Mouse (Mus musculus) forebrain, embryonic 12.5 days (tissue): ENCODE measurements at regions not wholly inside any gene's neighbourhood (a gene's known extent, or its start where the extent isn't known, plus 50 kb on each side); places are given as distances from the start of the nearest gene placed in this dataset.

Experiments
- ATAC-seq: fragments of 200-750 bp; cut with Nextera tagmentation; 2 replicates; pipeline ENCODE4 v1.8.0; 2017; ENCODE audit warnings: moderate TSS enrichment; ENCODE audit not compliant: low FRiP score
- H3K27ac ChIP-seq: fragments of 300-500 bp; sonication (generic); 2 replicates; pipeline ENCODE4 v1.5.1; 2016; ENCODE audit warnings: mild to moderate bottlenecking
- H3K27me3 ChIP-seq: fragments of 300-500 bp; sonication (generic); 2 replicates; pipeline ENCODE4 v1.6.1; 2016; ENCODE audit warnings: mild to moderate bottlenecking
- H3K36me3 ChIP-seq: fragments of 300-500 bp; sonication (generic); replicated peaks from 2 replicates; pipeline ENCODE4 v1.6.1; 2016; ENCODE audit warnings: mild to moderate bottlenecking
- H3K4me1 ChIP-seq: fragments of 300-500 bp; sonication (generic); 2 replicates; pipeline ENCODE4 v1.6.1; 2016
- H3K4me2 ChIP-seq: fragments of 300-500 bp; sonication (generic); 2 replicates; pipeline ENCODE4 v1.6.1; 2016; ENCODE audit warnings: mild to moderate bottlenecking, moderate library complexity
- H3K4me3 ChIP-seq: fragments of 300-500 bp; sonication (generic); replicated peaks from 2 replicates; pipeline ENCODE4 v1.5.1; 2016; ENCODE audit warnings: mild to moderate bottlenecking
- H3K9ac ChIP-seq: fragments of 300-500 bp; sonication (generic); 2 replicates; pipeline ENCODE4 v1.6.1; 2016; ENCODE audit warnings: mild to moderate bottlenecking
- H3K9me3 ChIP-seq: fragments of 300-500 bp; sonication (generic); 2 replicates; pipeline ENCODE4 v1.6.1; 2016
- whole genome bisulfite sequencing: fragments of 180-500 bp; shearing (Covaris S2); methylation state at CpG from one replicate; pipeline ENCODE4 v1.1.7; 2016; 5-methylcytosine and 5-hydroxymethylcytosine counted together

DNA sequence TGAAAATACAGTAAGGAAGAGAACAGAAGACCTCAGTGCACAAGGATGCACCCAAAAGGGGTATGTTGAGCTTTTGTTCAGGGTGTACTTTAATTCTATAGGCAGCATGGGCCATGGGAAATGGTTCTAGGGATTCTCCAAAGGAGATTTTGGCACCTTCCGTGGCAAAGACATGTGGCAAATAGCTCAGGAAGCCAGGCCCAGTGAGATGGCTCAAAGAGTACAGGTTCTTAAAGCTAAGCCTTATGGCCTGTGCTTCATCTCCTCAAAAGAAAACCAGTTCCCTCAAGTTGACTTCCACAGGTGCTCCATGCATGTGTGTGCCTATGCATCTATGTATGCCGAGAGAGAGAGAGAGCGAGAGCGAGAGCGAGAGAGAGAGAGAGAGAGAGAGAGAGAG, 112.1 kb downstream of the 3110018I06Rik start:
- no peak overlapping the region for H3K9ac ChIP-seq
- WGBS: 87% methylated on average over 5 of the region's 5 CpGs
- no peak overlapping the region for H3K4me2 ChIP-seq
- no peak overlapping the region for H3K4me3 ChIP-seq
- no peak for ATAC-seq
- no peaks in the 10 kb centered on the region for H3K36me3 ChIP-seq
- no peak overlapping the region for H3K27ac ChIP-seq
- no peaks in the 10 kb centered on the region for H3K27me3 ChIP-seq
- no peaks in the 10 kb centered on the region for H3K4me1 ChIP-seq
- no peaks in the 10 kb centered on the region for H3K9me3 ChIP-seq

DNA sequence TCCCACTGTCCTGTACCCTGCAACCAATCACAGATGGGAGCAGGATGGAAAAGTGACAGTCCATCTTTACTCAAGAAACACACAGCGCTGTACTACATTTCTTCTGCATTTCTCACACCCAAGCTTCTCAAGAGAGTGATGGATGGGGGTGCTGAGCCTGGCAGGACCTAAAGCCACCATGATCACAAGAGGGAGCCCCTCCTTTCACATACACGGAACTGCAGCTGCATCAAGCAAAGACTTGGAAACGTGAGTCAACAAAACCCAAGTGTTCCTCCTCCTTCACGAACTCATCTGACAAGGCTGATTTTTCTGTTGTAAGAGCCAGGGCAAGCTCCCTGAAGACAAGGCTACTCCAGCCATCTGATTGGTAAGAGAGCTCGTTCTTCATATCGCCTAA, 120.5 kb downstream of the 3110018I06Rik start:
- Histone ChIP-seq H3K4me1 (no peaks in the 10 kb centered on the region), H3K27ac (no peak overlapping the region), H3K4me3 (no peak overlapping the region), H3K27me3 (no peaks in the 10 kb centered on the region), H3K9me3 (no peaks in the 10 kb centered on the region), H3K36me3 (no peaks in the 10 kb centered on the region), H3K9ac (no peak overlapping the region), H3K4me2 (no peak overlapping the region)
- 80% methylated on average over 6 of the region's 6 CpGs for WGBS
- ATAC-seq: no peak

DNA sequence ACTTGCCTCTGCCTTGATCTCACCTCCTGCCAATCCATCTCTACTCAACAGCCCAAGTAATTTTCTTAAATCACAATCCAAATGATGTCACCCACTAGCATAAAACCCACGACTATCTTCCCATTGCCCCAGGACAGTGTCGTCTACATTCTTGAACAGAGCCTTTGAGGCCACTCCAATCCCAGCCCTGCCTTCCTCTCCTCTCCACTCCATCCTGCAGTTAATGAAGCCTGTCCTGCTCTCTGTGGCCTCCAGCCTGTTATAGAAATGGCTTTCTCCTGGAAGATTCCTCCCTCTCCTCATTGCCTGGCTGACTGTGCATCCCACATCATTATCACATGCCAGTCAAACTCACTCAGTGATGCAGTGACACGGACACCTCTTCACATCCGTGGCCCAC, 121.6 kb downstream of the 3110018I06Rik start:
- Histone ChIP-seq H3K9ac (no peak overlapping the region), H3K27ac (no peak overlapping the region), H3K4me1 (no peaks in the 10 kb centered on the region), H3K4me3 (no peak overlapping the region), H3K27me3 (no peaks in the 10 kb centered on the region), H3K4me2 (no peak overlapping the region), H3K9me3 (no peaks in the 10 kb centered on the region), H3K36me3 (no peaks in the 10 kb centered on the region)
- no peak for ATAC-seq
- 83% methylated on average over 4 of the region's 4 CpGs for whole genome bisulfite sequencing

DNA sequence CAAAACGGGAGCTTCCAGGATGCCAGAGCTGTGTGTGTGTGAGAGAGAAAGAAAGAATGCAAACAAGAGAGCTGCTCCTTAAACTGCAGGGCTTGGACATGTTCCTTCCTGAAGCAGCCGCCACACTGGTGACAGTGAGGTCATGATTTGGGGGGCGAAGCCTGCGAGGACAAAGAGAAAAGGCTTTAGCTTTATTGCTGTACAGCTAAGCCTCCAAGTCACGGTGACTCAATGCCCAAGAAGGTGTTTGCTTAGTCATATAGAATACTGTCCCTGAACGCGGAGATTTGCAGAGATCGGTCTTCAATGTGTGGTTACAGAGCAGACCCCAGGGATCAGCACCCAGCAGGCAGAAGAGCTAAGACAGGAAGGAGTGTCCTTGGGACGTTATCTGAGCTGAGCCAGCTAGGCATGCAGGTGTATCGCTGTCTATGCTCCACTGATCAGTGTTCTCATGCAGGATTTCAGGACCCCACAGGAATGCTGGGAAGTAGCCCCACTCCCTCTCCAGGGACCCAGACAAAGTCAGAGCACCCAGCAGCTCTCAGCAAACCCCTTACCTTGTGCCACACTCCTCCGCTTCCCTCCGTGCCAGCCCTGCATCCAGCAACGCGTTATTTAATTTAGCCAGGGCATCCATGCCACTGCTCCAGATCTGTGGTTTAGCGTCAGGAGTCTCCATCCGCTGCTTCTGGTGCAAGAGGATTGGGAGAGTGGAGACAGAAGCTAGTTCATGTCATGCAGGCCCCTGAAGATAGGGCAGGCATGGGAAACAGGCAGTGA, 129.0 kb downstream of the 3110018I06Rik start:
- Histone ChIP-seq H3K27ac (no peak overlapping the region), H3K4me1 (peaks cover 4% of the 10 kb centered on the region; the same call in 1 of the 2 replicates), H3K4me3 (no peak overlapping the region), H3K36me3 (no peaks in the 10 kb centered on the region), H3K9ac (no peak overlapping the region), H3K4me2 (no peak overlapping the region), H3K9me3 (no peaks in the 10 kb centered on the region), H3K27me3 (no peaks in the 10 kb centered on the region)
- no peak for ATAC-seq
- 79% methylated on average over 16 of the region's 16 CpGs for WGBS

DNA sequence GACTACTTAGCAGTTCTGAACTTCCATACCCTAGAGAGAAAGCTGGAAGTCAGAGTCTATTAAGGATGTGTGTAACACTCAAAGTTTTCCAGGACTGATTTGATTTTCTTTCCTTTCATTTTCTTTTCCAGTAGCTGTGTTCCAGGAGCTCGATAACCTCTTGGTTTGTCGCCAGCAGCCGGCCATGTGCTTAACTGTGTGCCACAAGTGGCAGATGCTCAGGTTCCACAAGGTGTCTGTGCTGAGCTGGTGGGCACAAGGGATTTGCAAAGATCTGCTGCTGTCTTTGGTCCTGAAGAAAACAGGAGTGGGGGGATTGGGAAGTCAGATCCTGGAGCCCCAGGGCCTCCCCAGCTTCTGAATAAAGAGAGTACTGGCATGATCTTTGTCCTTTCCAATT, 136.0 kb downstream of the 3110018I06Rik start:
- WGBS: 80% methylated on average over 3 of the region's 3 CpGs
- Histone ChIP-seq H3K27ac (no peak overlapping the region), H3K4me3 (no peak overlapping the region), H3K27me3 (no peaks in the 10 kb centered on the region), H3K4me1 (no peaks in the 10 kb centered on the region), H3K9me3 (no peaks in the 10 kb centered on the region), H3K4me2 (no peak overlapping the region), H3K9ac (no peak overlapping the region), H3K36me3 (no peaks in the 10 kb centered on the region)
- ATAC-seq: no peak

DNA sequence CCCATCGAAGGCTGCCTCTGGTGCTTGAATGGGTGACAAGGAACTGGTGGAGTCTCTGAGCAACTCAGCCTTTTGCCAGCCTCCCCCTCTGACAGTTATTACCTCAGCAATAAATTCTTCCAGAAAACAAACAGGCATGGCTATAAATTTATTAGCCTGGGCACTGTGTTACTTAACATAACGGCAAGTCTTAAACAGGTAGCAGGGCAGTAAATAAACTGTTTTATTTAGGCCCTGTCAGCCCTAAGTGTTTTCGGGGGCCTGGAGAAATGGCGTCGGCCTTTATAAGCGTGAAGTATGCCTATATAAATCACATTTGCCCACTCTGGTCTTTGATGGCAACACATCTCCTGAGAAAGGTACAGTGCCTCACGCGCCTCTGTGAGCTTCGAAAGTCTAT, 159.6 kb downstream of the 3110018I06Rik start:
- Histone ChIP-seq H3K9ac (no peak overlapping the region), H3K4me1 (peaks cover 8% of the 10 kb centered on the region), H3K4me3 (no peak overlapping the region), H3K27me3 (no peaks in the 10 kb centered on the region), H3K36me3 (no peaks in the 10 kb centered on the region), H3K27ac (no peak overlapping the region), H3K9me3 (no peaks in the 10 kb centered on the region), H3K4me2 (no peak overlapping the region)
- 95% methylated on average over 9 of the region's 9 CpGs for WGBS
- no peak for ATAC-seq

DNA sequence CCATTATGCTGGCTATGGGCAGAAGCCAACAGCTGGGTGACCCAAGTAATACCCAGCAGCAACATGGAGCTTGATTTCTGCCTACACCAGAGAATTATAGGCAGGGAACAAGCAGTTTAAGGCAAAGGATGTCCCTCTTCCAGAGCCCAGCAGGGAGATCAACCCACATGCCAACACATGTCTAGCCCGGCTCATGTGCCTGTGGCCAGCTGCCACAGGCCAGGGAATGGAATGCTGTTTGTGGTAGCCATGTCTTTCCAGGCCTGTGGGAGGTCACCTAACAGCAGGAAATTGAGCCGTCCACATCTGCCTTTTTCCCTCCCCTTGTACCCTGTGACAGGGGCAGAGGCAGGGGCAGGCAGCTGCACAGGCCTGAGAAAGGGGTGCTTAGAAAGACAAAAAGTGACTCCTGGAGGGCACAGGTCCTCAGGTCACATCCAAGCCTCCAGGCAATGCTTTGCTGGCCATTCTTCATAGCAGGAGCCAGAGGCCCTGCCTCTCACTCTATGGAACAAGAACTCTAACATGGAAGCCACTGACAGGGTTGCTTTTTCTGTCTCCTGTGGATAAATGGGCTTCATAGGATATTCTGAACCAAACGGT, 163.8 kb downstream of the 3110018I06Rik start:
- Histone ChIP-seq H3K4me1 (peaks cover 19% of the 10 kb centered on the region), H3K4me3 (no peak overlapping the region), H3K36me3 (no peaks in the 10 kb centered on the region), H3K9ac (no peak overlapping the region), H3K4me2 (no peak overlapping the region), H3K27me3 (no peaks in the 10 kb centered on the region), H3K27ac (no peak overlapping the region), H3K9me3 (no peaks in the 10 kb centered on the region)
- ATAC-seq: no peak
- 50% methylated on average over 3 of the region's 3 CpGs for WGBS

DNA sequence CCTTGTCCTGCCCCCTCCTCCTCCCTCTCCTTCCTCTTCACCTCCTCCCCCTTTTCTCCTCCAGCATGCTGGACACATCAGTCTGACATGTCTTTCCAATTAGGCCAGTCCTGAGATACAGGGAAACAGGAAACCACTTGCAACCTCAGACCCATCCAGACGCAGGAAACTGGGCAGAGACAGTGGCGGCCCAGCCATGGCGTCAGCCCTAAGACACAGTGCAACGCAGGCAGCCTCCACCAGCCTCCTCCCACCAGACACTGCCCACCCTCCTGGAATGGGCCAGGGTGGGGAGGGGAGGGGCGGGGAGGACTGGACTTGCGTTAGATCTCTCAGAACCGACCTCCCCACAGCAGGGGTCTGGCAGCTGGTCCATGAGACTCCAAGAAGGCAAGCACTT, 164.7 kb downstream of the 3110018I06Rik start:
- H3K27ac ChIP-seq: no peak overlapping the region
- ATAC-seq: no peak
- no peak overlapping the region for H3K4me2 ChIP-seq
- no peaks in the 10 kb centered on the region for H3K27me3 ChIP-seq
- H3K9me3 ChIP-seq: no peaks in the 10 kb centered on the region
- no peak overlapping the region for H3K4me3 ChIP-seq
- WGBS: 44% methylated on average over 7 of the region's 7 CpGs
- no peak overlapping the region for H3K9ac ChIP-seq
- no peaks in the 10 kb centered on the region for H3K36me3 ChIP-seq
- peaks cover 21% of the 10 kb centered on the region for H3K4me1 ChIP-seq

DNA sequence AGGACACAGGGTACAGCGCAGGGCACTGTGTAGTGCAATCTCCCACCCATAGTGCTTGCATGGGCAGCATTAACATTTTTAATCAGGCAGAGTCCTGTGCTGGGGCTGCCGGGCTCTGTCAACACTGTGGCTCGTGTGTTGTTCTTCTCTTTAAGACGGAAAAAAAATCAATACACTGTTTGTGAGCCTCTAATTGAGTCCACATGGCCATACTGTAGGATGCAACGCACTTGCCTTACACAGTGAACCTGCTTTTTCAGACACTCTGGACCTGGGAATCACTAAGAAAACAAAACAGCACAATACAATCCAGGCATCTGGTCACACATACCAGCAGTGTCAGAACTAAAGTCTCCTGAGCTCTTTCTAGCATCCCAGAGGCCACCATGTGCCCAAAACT, 168.4 kb downstream of the 3110018I06Rik start:
- WGBS: 67% methylated on average over 5 of the region's 5 CpGs
- no peak overlapping the region for H3K9ac ChIP-seq
- no peaks in the 10 kb centered on the region for H3K27me3 ChIP-seq
- no peak overlapping the region for H3K27ac ChIP-seq
- H3K36me3 ChIP-seq: no peaks in the 10 kb centered on the region
- ATAC-seq: no peak
- H3K4me3 ChIP-seq: no peak overlapping the region
- H3K4me2 ChIP-seq: no peak overlapping the region
- H3K9me3 ChIP-seq: no peaks in the 10 kb centered on the region
- peaks cover 37% of the 10 kb centered on the region for H3K4me1 ChIP-seq

DNA sequence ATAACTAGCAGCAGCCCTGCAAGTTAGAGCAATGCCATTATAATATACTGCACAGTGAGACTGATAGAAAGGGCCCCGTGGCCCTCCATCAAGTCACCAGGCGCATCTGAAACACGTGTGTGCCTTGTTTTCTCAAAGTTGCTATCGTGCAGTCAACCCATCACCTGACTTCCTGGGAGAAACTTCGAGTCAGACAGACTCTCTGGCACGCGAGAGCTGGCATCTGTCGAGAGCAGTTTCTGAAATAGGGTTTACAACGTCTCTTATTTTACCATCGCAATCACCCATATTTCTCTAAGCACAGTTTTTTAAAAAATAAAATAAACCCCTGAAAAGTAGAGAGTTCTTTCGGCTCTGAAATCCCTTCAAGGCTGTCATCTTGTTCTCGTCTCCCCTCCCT, 169.8 kb downstream of the 3110018I06Rik start:
- H3K4me1 ChIP-seq: peaks cover 34% of the 10 kb centered on the region
- WGBS: 80% methylated on average over 12 of the region's 12 CpGs
- H3K27ac ChIP-seq: no peak overlapping the region
- no peaks in the 10 kb centered on the region for H3K36me3 ChIP-seq
- no peak for ATAC-seq
- no peaks in the 10 kb centered on the region for H3K27me3 ChIP-seq
- no peaks in the 10 kb centered on the region for H3K9me3 ChIP-seq
- H3K4me2 ChIP-seq: no peak overlapping the region
- no peak overlapping the region for H3K4me3 ChIP-seq
- no peak overlapping the region for H3K9ac ChIP-seq

DNA sequence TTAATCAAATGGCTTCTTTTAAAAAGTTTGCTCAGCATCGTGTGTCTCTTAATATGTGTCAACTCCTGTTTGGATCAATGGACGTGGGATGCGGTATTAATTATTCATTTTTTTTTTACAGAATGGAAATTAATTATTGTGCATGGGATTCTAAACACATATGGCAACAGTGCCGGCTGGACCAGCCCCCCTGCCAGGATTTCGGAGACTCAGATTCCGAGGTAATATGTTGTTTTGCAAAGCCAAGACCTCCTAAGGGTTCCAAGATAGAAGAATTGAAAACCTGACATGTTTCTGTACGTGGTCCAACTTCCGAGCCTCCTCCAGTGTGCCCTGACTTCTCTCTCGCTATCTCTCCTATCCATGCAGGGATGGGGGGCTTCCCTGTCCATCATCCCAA, 170.4 kb downstream of the 3110018I06Rik start:
- H3K4me3 ChIP-seq: no peak overlapping the region
- 46% methylated on average over 9 of the region's 9 CpGs for WGBS
- no peaks in the 10 kb centered on the region for H3K9me3 ChIP-seq
- H3K36me3 ChIP-seq: no peaks in the 10 kb centered on the region
- no peaks in the 10 kb centered on the region for H3K27me3 ChIP-seq
- H3K4me1 ChIP-seq: peaks cover 30% of the 10 kb centered on the region
- no peak overlapping the region for H3K4me2 ChIP-seq
- ATAC-seq: no peak
- no peak overlapping the region for H3K27ac ChIP-seq
- no peak overlapping the region for H3K9ac ChIP-seq

DNA sequence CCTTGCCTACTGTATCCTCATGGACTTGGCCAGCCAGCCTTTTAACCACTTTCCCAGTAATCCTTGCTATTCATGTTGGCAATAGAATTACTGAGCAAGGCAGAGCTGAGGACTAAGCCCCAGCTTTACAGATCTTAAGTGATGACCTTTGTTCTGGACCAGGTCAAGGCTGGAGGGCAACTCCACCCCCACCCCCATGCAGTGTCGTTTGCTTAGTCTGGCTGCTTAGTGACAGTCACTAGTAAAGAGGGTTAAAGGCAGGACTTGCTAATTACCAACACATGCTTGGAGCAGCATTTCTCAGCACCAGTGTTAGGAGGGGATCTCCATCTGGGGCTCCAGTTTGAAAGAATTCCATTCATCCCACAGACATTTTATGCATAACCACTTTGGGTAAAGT, 174.2 kb downstream of the 3110018I06Rik start:
- Histone ChIP-seq H3K4me2 (no peak overlapping the region), H3K36me3 (no peaks in the 10 kb centered on the region), H3K4me3 (no peak overlapping the region), H3K27ac (no peak overlapping the region), H3K9ac (no peak overlapping the region), H3K27me3 (no peaks in the 10 kb centered on the region), H3K9me3 (no peaks in the 10 kb centered on the region), H3K4me1 (peaks cover 25% of the 10 kb centered on the region)
- 0% methylated on average over 1 of the region's 1 CpGs for WGBS
- no peak for ATAC-seq

DNA sequence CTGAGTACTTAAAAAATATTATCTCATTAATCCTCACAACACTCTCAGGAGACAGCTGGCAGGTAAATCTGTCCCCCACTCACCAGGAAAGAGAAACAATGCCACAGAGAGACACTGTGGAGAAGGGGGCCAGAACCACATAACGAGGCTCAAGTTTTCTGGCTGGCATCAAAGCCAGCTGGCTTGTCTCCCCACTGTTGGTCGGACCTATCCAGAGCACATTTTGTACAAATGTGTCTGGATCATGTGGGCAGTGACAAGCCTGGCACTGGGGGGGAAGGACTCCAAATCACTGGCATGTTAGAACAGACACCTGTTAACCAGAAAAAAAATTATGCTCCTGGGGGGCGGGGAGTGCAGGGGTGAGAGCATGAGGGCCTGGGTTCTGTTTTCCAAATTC, 179.4 kb downstream of the 3110018I06Rik start:
- Histone ChIP-seq H3K27me3 (no peaks in the 10 kb centered on the region), H3K9me3 (no peaks in the 10 kb centered on the region), H3K9ac (no peak overlapping the region), H3K4me2 (no peak overlapping the region), H3K4me1 (no peaks in the 10 kb centered on the region), H3K36me3 (no peaks in the 10 kb centered on the region), H3K27ac (no peak overlapping the region), H3K4me3 (no peak overlapping the region)
- WGBS: 82% methylated on average over 3 of the region's 3 CpGs
- ATAC-seq: no peak
